Mouse (Mus musculus): Measurements from ENCODE around the gene Fam53a.

Gene Fam53a

DNA sequence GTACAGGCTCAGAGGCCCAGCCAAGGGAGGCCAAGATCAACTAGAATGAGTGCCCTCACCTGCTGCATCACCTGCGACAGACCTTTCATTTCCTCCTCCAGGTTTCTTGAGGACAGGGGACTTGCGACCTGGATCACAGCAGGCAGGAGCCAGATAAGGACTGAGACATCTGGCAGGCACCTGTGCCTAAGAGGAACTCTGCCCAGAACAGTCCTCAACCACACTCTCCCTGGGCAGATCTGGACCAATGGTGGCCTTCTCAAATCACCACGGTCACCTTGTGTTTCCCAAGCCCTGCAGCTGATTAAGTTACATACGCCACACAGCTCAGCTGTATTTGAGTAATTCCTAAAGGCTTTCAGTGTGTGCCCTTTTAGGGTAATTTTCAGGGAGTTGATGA is 1.2 kb upstream of the Fam53a start:
- no peak for DNase-seq (ENCODE audit: low read depth)

DNA sequence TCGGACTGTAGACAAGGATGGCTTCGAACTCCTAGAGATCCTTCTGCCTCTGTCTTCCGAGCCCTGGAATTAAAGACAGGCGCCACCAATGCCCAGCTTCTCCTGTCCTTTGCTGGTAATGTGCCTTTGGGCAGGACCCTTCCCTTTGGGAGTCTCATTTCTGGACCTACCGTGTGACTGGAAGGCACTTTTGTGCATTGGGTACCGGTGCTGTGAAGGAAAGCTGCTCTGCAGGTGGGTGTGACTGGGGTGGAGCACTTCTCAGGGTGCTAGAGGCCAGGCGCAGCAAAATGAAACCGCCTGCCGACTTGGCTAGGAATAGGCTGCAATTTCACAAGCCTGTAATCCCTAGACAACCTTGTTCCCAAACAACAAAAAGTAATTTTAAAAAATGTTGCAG is 626 bp upstream of the Fam53a start:
- no peak for DNase-seq (ENCODE audit: low read depth)

DNA sequence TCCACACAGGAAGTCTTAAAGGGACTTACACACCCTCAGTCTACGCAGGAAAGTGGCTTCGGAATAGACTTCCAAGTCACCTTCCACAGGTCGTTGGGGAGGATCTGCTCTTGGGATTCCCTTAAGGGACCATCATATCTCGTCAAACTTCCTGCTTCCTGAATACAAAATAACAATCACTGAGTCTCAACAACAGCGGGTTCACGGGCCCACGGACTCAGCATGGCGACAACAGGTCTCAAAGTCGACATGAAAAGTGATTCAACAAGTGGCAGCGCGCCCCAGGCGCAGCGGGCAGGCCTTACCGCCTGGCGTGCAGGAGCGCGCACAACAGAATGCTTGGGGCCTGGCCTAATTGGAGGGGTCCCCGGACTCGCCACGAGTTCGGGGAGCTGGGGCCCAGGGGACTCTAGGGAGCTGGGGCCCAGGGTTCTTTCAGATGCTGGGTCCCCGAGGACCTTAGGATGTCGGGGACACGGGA is 575 bp downstream of the Fam53a start:
- no peak for DNase-seq (ENCODE audit: low read depth)

DNA sequence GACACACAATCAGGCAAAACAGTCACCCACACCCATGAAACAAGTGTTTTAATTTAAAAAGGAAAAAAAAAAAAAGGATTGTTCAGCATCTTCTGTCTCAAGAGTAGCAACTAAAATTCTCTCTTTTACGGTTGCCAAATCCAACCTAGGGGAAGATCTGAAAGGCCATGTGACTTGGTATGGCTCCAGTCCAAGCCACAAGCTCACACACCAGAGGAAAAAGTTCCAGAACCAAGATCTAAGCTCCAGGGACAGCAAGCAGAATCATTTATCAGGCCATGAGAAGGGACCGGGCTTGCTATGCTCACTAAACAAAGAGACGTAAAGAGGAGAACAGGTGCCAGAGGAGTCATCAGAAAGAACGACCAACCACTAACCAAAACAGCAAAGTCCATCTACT is 1.5 kb downstream of the Fam53a start:
- no peak for DNase-seq (ENCODE audit: low read depth)

DNA sequence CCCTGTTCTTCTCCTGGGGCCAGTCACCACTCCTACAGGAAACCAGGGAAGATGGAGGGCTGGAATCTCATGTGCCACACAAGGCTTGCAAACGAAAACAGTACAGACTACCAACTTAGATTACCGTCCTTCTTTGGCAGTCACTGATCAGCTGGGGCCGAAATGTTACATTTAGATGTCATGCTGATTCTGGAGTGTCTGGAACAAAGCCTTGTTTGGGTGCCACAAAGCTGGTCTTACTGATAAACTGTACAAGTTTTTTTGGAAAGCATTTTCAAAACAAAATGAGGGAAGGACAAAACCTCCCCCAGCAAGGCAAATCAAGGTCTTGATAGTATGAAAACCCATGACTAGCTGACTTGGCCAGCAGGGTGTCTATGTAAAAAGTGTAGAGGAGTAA is 5.7 kb downstream of the Fam53a start:
- DNase-seq (ENCODE audit: low read depth) = no peak

DNA sequence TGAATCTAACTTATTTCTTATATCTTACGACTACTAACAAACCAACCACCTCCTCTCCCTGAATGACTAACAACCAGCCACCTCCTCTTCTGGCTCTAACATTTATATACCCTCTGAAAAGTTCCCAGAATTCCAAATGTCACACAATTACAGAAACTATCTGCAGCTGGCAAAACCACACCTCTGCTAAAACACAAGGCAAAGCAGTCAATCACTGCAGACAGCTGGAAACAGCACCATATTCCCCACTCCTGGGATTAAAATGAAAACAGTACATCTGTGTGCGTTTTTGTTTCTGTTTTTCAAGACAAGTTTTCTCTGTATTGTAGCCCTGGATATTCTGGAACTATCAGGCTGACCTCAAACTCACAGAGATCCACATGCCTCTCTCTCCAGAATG is 6.8 kb downstream of the Fam53a start:
- DNase-seq (ENCODE audit: low read depth) = no peak

DNA sequence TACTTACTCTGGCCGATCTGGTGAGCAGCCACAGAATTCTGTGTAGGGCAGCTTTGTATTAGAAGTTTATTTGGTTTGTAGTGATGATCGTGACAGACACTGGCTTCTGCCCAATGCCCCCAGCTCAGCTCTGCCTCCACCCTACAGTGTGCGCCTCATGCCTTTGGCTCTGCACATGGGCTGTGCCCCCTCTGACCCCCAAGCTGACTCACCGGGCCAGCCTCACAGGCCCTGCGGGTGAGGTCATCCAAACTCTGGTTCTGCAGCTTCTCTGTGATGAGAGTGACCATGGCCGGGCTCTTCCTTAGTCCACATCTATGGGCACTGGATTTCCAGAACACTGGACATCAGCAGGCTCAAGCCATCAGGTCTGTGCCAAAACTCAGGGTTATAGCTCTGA is 15.0 kb downstream of the Fam53a start:
- DNase-seq (ENCODE audit: low read depth) = no peak

DNA sequence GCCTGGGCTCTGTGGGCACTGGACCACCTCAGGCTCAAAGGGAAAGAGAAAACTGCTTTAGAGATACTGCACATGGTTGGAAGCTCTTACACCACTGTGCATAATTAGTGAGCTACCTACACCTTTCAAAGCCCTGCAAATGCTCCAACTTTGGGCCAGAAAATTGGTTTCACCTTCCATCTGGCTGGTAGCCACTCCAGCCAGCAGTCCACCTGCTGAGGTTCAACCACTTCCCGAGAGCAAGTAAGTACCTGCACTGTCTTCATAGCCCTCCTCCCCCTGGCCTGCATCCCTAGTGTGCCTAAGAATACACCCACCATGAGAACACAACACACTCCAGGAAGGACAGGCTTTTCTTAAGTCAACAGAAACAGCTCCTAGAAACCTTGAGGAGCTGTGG is 17.6 kb downstream of the Fam53a start:
- DNase-seq (ENCODE audit: low read depth) = no peak

DNA sequence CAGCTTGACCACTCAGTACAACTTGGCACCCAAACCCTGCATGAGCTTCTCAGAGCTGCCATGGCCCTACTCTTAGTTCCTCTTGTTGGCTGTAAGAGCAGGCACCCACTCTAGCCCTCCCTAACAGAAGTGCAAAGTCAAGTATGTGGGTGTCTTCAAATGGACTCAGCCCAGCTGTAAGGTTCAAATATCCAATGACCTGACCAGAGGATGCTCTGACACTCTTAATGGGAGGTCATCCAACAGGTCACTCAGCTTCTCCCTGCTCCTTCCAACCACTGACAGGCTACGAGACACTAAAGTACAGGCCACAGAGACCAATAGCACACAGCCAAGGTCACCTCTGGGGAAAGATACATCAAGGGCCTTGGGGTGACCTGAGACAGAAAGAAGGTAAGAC is 20.2 kb downstream of the Fam53a start:
- DNase-seq (ENCODE audit: low read depth) = no peak

DNA sequence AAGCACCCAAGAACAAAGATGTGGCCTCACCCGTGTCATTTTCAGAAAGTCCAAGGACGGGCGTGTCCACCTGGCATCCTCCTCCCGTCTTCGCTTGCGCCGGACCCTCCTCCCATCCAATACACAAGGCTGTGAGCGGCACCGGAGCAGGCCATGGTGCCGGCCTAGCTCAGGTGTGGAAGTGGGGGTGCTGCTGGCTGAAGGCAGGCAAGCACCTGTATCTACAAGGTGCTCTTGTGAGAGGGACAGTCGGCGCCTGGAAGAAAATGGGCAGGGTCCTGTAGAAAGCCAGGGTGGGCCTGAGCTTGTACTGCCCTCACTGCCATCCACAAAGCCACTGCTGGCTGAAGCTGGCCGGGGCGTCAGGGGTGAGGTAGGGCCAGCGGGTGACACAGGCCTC is 22.0 kb downstream of the Fam53a start:
- no peak for DNase-seq (ENCODE audit: low read depth)

DNA sequence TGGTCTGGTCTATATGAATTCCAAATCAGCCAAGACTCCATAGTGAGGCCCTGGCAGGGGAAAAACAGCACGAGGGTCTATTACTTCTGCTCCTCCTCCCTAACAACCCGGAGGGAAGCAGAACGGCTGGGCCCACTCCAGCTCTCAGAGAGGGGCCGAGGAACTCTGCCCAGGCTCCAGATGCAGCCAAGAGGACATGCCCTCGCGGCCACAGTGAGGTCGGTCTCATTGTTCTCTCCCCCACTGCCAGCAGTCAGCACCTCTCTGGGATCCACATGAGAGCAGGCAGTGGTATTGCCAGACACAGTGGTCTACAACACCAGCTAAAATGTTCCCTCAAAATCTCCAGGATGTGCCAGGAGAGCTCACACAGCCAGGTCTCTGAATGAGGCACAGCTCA is 22.8 kb downstream of the Fam53a start:
- DNase-seq (ENCODE audit: low read depth) = no peak

DNA sequence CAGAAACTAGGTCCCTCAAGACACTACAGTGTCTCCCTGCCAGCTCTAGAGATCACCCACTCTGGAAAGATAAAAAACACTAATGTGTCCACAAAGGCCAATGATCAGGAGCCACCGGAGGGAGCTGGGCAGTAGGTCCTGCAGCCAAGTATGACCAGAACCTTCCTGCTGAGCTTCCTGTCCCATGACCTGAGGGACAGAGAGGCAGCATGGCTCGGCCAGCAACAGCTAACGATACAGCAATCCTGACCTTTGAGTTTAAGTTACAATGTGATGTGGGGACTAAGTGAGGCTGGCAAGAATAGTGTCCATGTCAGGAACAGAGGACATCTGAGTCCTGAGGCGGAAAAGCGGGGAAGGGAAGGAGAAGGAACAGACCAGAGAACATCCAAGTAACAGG is 24.1 kb downstream of the Fam53a start:
- DNase-seq (ENCODE audit: low read depth) = no peak

DNA sequence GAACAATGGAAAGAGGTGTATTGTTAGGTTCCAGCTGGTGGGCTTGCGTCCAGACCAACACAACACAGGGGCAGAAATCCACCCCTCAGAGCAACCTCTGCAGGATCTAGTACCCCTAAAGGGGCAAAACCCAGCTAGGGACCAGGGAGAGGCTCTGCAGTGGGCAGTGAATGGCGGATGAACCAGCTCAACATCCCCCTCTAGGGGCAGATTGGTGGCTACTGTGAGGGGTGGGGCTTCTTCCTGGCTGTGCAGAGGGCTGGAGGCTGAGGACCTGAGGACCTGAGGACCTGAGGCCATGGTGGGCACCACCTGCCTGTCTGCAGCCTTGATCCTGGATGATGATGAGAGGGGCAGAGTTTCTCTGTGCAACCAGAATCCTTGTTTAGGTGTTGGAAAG is 35.8 kb downstream of the Fam53a start:
- DNase-seq (ENCODE audit: low read depth) = peak; percentile 10

DNA sequence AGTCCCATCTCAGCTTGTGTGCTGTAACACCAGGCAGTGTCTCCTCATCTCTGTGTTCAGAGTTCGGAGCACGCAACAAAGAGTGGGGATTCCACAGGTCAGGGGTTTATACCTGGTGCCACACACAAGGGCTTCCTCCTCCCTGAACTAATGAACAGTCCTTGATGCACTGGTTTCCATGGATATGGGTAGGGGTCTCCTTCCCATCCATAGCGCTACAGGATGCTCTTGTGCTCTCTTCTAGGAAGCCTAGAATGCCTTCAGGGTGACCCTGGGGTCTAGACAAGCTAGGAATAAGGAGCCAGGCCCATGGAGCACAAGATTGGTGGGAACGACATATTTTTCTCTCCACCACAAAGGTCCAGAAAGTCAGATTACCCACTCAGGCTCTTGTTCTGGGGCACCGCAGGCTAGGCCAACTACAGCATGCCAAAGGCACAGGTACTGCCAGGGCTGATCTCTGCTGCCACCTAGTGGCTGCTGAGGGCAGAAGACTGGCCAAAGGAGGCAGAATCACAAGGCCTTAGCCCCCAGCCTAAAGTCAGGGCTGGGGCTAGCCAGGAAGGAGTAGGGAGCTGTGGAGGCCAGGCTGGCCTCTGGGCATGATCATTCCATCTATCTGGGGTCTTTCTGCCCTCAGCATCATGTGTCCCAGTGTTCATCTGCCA is 40.1 kb downstream of the Fam53a start:
- peak; percentile 55 for DNase-seq (ENCODE audit: low read depth)

DNA sequence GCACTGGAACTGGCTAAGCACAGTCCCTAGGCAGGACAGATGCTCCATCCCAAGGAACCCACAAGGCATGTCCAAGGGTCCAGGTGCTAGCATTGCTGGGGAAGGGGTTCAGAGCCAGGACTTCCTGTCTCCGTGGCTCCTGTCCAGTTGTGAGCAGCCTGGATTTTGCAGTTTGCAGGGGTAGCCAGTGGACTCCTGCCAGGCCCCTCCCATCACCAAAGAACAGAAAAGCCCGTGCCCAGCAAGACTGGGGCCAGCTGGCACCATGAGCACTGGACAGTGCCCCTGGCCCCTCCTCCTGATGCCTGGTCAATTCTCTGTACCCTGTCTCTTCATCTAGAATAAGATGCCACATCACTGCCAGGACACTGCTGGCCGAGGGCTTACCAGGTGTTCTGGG is 41.4 kb downstream of the Fam53a start:
- DNase-seq (ENCODE audit: low read depth) = no peak

DNA sequence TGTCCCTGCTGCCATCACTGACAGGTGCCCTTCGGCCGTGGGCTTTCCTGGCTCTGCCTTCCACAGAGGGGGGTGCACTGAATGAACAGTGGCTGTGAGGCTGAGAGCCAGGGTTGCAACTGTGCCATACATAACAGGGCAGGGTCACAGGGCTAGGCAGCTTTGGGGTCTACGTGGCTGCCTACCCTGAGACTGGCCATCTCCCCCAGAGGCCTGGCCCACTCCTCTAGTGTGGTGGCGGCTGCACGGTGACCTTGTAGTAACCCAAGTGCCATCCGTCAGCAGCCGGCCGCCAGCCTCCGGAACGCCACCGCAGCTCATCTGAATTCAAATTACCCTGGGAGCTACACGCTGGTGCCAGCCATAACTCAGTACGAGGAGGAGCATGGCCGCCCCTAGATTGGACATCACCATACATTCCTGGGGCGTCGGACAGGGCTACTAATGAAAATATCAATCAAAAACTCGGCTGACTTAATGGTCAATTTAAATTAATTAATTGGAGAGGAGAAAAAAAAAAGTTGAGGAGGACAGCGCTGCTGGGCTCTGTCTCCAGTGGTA is 41.9 kb downstream of the Fam53a start:
- no peak for DNase-seq (ENCODE audit: low read depth)

DNA sequence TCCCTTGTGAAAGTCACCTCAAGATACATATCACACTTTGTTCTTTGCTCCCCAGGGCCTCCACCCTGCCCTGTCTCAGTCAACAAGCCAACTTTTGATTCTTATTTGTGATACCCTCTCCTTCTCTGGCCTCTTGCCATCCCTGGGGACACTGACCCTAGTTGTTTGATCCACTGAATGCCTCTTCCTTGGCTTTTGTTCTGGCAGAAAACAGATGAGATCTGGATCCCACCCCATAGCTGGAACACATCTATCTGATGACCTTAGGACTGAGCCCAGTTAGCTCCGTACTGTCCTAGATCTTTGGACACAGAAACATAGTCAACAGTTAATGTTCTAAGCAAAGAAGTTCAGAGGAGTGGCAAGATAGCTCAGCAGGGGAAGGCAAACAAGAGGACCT is 49.1 kb downstream of the Fam53a start:
- DNase-seq (ENCODE audit: low read depth) = no peak

DNA sequence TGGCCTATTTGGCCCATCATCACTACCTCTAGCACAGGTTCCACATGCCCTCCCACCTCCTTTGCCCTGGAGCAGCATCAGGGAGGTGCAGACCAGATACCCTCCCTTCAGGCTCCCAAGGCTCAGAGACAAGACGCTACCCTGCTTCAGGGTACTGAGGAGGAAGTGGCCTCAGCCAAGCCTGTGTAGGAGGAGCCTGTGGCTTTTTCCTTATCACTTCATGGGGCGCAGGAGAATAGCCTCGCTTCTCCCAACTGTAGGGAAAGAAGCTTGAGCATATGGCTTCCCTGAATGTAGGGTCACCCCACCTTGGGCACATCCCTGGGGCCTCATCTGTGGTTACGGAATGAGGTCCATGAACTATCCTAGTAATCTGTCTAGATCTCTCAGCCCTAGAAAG is 55.2 kb downstream of the Fam53a start:
- DNase-seq (ENCODE audit: low read depth) = no peak

DNA sequence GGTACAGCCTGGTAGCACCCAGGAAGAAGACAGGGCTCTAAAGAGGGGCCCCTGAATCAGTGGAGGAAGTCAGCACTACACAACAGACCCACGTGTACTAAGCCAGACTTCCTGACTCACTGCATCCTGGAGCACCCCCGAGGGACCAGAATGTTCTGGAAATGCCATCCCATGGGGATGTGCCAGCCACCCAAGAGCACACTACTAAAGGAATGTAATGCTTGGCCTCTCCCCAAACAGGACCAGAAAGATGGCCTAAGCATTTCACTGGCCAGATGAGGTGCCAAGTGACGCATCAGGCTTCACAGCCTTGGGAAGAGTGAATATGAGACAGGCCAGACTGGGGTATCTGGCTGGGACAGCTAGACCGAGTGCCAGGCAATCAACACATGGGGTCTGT is 63.5 kb downstream of the Fam53a start:
- DNase-seq (ENCODE audit: low read depth) = no peak

DNA sequence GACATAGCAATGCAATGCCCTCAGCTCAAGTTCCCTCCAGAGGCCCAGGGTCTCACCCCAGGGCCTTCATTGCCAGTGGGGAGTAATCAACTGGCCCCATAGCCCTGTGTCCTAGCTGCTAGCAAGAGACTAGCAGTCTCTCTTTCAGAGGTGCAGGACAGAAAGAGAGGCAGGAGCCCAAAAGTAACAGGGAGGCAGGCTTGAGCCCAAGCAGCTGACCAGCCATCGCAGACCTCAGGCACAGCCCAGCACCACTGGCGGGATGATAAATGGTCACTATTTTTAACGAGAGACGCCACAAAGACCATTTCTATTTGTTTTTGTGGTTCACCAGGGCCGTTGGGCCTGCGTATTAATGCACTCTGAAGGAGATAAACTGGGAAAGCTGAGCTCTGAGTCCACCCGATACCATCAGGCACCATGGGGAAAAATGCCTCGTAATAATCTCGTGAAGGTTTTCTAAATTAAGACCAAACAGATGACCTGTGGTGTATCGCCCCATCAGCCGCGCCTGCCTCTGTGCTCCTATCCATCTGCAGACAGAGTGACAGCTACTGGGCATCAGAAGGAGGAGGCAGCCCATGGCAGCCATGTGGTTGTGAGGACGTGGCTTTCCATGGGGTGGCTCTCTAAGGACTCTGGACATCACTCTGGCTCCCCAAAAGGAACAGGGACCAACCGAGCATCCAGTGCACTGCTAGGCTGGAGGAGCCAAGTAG is 73.0 kb downstream of the Fam53a start:
- DNase-seq (ENCODE audit: low read depth) = no peak
